Mouse (Mus musculus) MEL (cell line): ENCODE data around the gene Pfn4. TPM values are rescaled to one million over a fixed set of nuclear protein-coding genes. Genes with fewer than 3 reads are reported as not detected.

Experiments
- DNase-seq: peaks from one replicate; pipeline ENCODE4 v3.0.0; 2011; ENCODE audit warnings: low read depth, low spot score
- H3K27ac ChIP-seq: 2 replicates; pipeline ENCODE4 v1.5.1; 2012; ENCODE audit warnings: low read depth, mild to moderate bottlenecking, control low read depth, low read length, moderate library complexity; ENCODE audit not compliant: control insufficient read depth
- H3K27me3 ChIP-seq, 2 experiments: fragments of 150-350 bp in 1 of 2; sonication (generic) in 1 of 2; 2 replicates each; pipeline ENCODE4 v1.6.1; 2012; ENCODE audit warnings: low read length in 2 of 2, mild to moderate bottlenecking in 2 of 2, improper control_type of control experiment in 1 of 2, moderate library complexity in 1 of 2; ENCODE audit not compliant: insufficient read depth in 2 of 2, control insufficient read depth in 1 of 2
- H3K36me3 ChIP-seq, 2 experiments: 2 replicates each; pipeline ENCODE4 v1.6.1; 2012 to 2014; ENCODE audit warnings: low read length in 2 of 2, improper control_type of control experiment in 1 of 2, inconsistent platforms in 1 of 2, mild to moderate bottlenecking in 1 of 2; ENCODE audit not compliant: insufficient read depth in 2 of 2, control insufficient read depth in 1 of 2
- H3K4me1 ChIP-seq, 2 experiments: fragments of 150-350 bp in 1 of 2; sonication (generic) in 1 of 2; 2 replicates each; pipeline ENCODE4 v1.6.1; 2012; ENCODE audit warnings: low read length in 2 of 2, improper control_type of control experiment in 1 of 2, mild to moderate bottlenecking in 1 of 2; ENCODE audit not compliant: insufficient read depth in 2 of 2, control insufficient read depth in 1 of 2
- H3K4me3 ChIP-seq, 2 experiments: fragments of 150-350 bp in 1 of 2; sonication (generic) in 1 of 2; 2 replicates each; pipeline ENCODE4 v1.5.1; 2012; ENCODE audit warnings: low read depth in 2 of 2, low read length in 2 of 2, mild to moderate bottlenecking in 2 of 2, moderate library complexity in 2 of 2, control low read depth in 1 of 2, improper control_type of control experiment in 1 of 2; ENCODE audit not compliant: control insufficient read depth in 1 of 2, insufficient read depth in 1 of 2
- H3K79me2 ChIP-seq: 2 replicates; pipeline ENCODE4 v1.6.1; 2012; ENCODE audit warnings: mild to moderate bottlenecking, low read length, moderate library complexity; ENCODE audit not compliant: control insufficient read depth, poor library complexity, insufficient read depth
- H3K9ac ChIP-seq: 2 replicates; pipeline ENCODE4 v1.6.1; 2012; ENCODE audit warnings: low read depth, mild to moderate bottlenecking, control low read depth, low read length, moderate library complexity; ENCODE audit not compliant: control insufficient read depth, poor library complexity, severe bottlenecking
- H3K9me3 ChIP-seq: fragments of 150-350 bp; sonication (generic); replicated peaks from 2 replicates; pipeline ENCODE4 v1.6.1; 2012; ENCODE audit warnings: mild to moderate bottlenecking, low read length, improper control_type of control experiment, moderate library complexity; ENCODE audit not compliant: insufficient read depth
- BHLHE40 ChIP-seq: IDR thresholded peaks from 2 replicates; pipeline ENCODE4 v1.6.1; 2012; ENCODE audit warnings: low read depth, mild to moderate bottlenecking, inconsistent platforms, low read length, improper control_type of control experiment, borderline replicate concordance
- CHD1 ChIP-seq: IDR thresholded peaks from 2 replicates; pipeline ENCODE4 v1.6.1; 2012; ENCODE audit warnings: low read depth, mild to moderate bottlenecking, inconsistent platforms, low read length, improper control_type of control experiment
- CHD2 ChIP-seq: IDR thresholded peaks from 2 replicates; pipeline ENCODE4 v1.6.1; 2011; ENCODE audit warnings: low read length, improper control_type of control experiment
- E2F4 ChIP-seq: IDR thresholded peaks from 2 replicates; pipeline ENCODE4 v1.6.1; 2011; ENCODE audit warnings: low read depth, low read length, improper control_type of control experiment, borderline replicate concordance
- EP300 ChIP-seq, 2 experiments: IDR thresholded peaks; 2 replicates each; pipeline ENCODE4 v1.6.1; 2011; ENCODE audit warnings: improper control_type of control experiment in 2 of 2, low read length in 2 of 2, low read depth in 1 of 2, mild to moderate bottlenecking in 1 of 2
- ETS1 ChIP-seq: IDR thresholded peaks from 2 replicates; pipeline ENCODE4 v1.6.1; 2012; ENCODE audit warnings: low read depth, mild to moderate bottlenecking, inconsistent platforms, low read length, improper control_type of control experiment, moderate library complexity
- GATA1 ChIP-seq: IDR thresholded peaks from 2 replicates; pipeline ENCODE4 v1.6.1; 2011; ENCODE audit warnings: low read depth, low read length, improper control_type of control experiment
- JUND ChIP-seq: IDR thresholded peaks from 2 replicates; pipeline ENCODE4 v1.6.1; 2011; ENCODE audit warnings: low read depth, mild to moderate bottlenecking, improper control_type of control experiment, low read length
- KAT2A ChIP-seq: conservative IDR thresholded peaks from 2 replicates; pipeline ENCODE4 v1.6.1; 2012; ENCODE audit warnings: low read depth, low read length, improper control_type of control experiment, inconsistent platforms
- MAFK ChIP-seq: IDR thresholded peaks from 2 replicates; pipeline ENCODE4 v1.6.1; 2011; ENCODE audit warnings: low read depth, mild to moderate bottlenecking, low read length, improper control_type of control experiment, borderline replicate concordance
- MXI1 ChIP-seq: IDR thresholded peaks from 2 replicates; pipeline ENCODE4 v1.6.1; 2011; ENCODE audit warnings: mild to moderate bottlenecking, low read depth, low read length, improper control_type of control experiment
- MYB ChIP-seq: IDR thresholded peaks from 2 replicates; pipeline ENCODE4 v1.6.1; 2011; ENCODE audit warnings: mild to moderate bottlenecking, low read depth, low read length, improper control_type of control experiment
- NELFE ChIP-seq: IDR thresholded peaks from 2 replicates; pipeline ENCODE4 v1.6.1; 2011; ENCODE audit warnings: low read depth, low read length, improper control_type of control experiment
- POLR2AphosphoS5 ChIP-seq: IDR thresholded peaks from 2 replicates; pipeline ENCODE4 v1.6.1; 2012; ENCODE audit warnings: low read depth, borderline replicate concordance, mild to moderate bottlenecking, inconsistent platforms, low read length, moderate library complexity, mixed read lengths
- RAD21 ChIP-seq: IDR thresholded peaks from 2 replicates; pipeline ENCODE4 v1.6.1; 2011; ENCODE audit warnings: mild to moderate bottlenecking, low read depth, low read length, improper control_type of control experiment
- SMC3 ChIP-seq: IDR thresholded peaks from 2 replicates; pipeline ENCODE4 v1.6.1; 2011; ENCODE audit warnings: low read depth, low read length, improper control_type of control experiment
- TBP ChIP-seq: IDR thresholded peaks from 2 replicates; pipeline ENCODE4 v1.8.0; 2011; ENCODE audit warnings: low read depth, low read length, improper control_type of control experiment
- UBTF ChIP-seq: IDR thresholded peaks from 2 replicates; pipeline ENCODE4 v1.6.1; 2012; ENCODE audit warnings: low read depth, mild to moderate bottlenecking, inconsistent platforms, low read length, improper control_type of control experiment, moderate library complexity, borderline replicate concordance; ENCODE audit not compliant: insufficient read depth
- USF1 ChIP-seq: IDR thresholded peaks from 2 replicates; pipeline ENCODE4 v1.6.1; 2014; ENCODE audit warnings: low read depth, mild to moderate bottlenecking, inconsistent platforms, low read length, improper control_type of control experiment, moderate library complexity
- ZC3H11A ChIP-seq: IDR thresholded peaks from 2 replicates; pipeline ENCODE4 v1.6.1; 2012; ENCODE audit warnings: low read depth, mild to moderate bottlenecking, inconsistent platforms, low read length, improper control_type of control experiment
- ZKSCAN1 ChIP-seq: IDR thresholded peaks from 2 replicates; pipeline ENCODE4 v1.6.1; 2012; ENCODE audit warnings: low read depth, mild to moderate bottlenecking, inconsistent platforms, low read length, improper control_type of control experiment, moderate library complexity
- polyA plus RNA-seq, 2 experiments: library from polyadenylated mRNA; stranded (reverse) in 1 of 2; unstranded in 1 of 2; fragments of >175 nt in 1 of 2; fragments of >200 nt in 1 of 2; gene quantifications; 2 replicates each; pipeline versions ENCODE4 v1.2.1 to v1.2.4; 2012; ENCODE audit warnings: low replicate concordance in 2 of 2, low read depth in 1 of 2; ENCODE audit not compliant: insufficient read length in 2 of 2, insufficient read depth in 1 of 2, missing spikeins in 1 of 2
- total RNA-seq: library from RNA; depleted of rRNA; stranded (reverse); fragments of 300-350 nt; gene quantifications from 2 replicates; pipeline ENCODE4 v1.2.3, GENCODE M21; 2012

The Pfn4 gene
- total and polyA plus RNA-seq, 3 experiments = 0.19 to 0.70 TPM; not detected in 1

GRCm38 (mm10) chr12:4757060-4757459 is 11.8 kb upstream of the Pfn4 start (continued):
- no peak for TF ChIP-seq JUND
- TF ChIP-seq GATA1 = no peak
- no peak for TF ChIP-seq MYB

GRCm38 (mm10) chr12:4769333-4769723 is 506 bp downstream of the Pfn4 start:
- H3K4me1 ChIP-seq = peaks cover 0 to 3% of the 10 kb centered on the region in 2 experiments; a peak in 3 of 4 replicates
- H3K9ac ChIP-seq = peak overlapping the region; percentile 99
- no peak for DNase-seq
- H3K36me3 ChIP-seq = peaks cover 0 to 7% of the 10 kb centered on the region in 2 experiments; a peak in 2 of 4 replicates
- TF ChIP-seq ETS1 = no peak
- TF ChIP-seq MXI1 = no peak
- no peak for TF ChIP-seq ZC3H11A
- no peak for TF ChIP-seq CHD2
- TF ChIP-seq POLR2AphosphoS5 = no peak
- no peak for TF ChIP-seq E2F4
- no peak for TF ChIP-seq CHD1
- TF ChIP-seq BHLHE40 = no peak
- TF ChIP-seq RAD21 = no peak
- no peak for TF ChIP-seq TBP
- TF ChIP-seq KAT2A = no peak
- TF ChIP-seq MAFK = no peak
- no peak for TF ChIP-seq ZKSCAN1
- TF ChIP-seq NELFE = no peak
- no peak for TF ChIP-seq SMC3
- no peak for TF ChIP-seq USF1
- no peak for TF ChIP-seq UBTF
- no peak for TF ChIP-seq EP300 (IDR thresholded peaks at IDR 0.05; ENCODE audit: low read depth in 1 of 2, low read length in 2 of 2)
- H3K79me2 ChIP-seq = peaks cover 4% of the 10 kb centered on the region; the same call in 1 of the 2 replicates
- no peaks in the 10 kb centered on the region for H3K27me3 ChIP-seq
- peak overlapping the region; percentile 83; the same call in 1 of the 2 replicates for H3K27ac ChIP-seq
- H3K9me3 ChIP-seq = no peaks in the 10 kb centered on the region
- peak overlapping the region; percentile 83 to 93 for H3K4me3 ChIP-seq
